Mouse (Mus musculus): ENCODE data around the gene Gpt2.

DNA sequence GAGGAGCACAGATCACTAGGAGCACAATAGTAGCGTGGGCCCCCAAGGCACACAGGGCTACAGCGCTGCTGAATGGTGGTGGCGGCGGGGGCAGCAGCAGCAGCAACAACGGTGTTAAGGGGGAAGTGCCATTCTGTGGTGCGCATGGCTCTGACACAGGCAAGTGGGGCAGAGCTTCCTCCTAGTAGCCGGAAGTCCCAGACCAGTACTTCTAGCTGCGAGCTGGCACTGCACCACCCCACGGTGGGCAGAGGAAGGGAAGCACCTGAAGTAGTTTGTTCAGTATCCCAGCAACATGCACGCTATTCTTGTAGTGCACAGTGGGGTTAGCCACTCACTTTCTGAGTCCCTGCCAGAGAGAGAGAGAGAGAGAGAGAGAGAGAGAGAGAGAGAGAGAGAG, 10.5 kb upstream of the Gpt2 start:
- TF ChIP-seq POLR2A (IDR thresholded peaks at IDR 0.05; ENCODE audit: borderline replicate concordance, extremely low read depth, insufficient read depth, insufficient read length, poor library complexity, severe bottlenecking) (no peak), CTCF (IDR thresholded peaks at IDR 0.05; ENCODE audit: borderline replicate concordance, extremely low read depth, insufficient read depth, insufficient read length) (no peak)

All from brain, embryonic 14.5 days (tissue).